Mouse (Mus musculus): ENCODE measurements around the gene Dgat2. TPM values are rescaled to one million over a fixed set of nuclear protein-coding genes. Genes with fewer than 3 reads are reported as not detected.

Gene Dgat2
- total and polyA plus RNA-seq, 3 experiments: 1.6 to 2.8 (median 1.7) TPM

DNA sequence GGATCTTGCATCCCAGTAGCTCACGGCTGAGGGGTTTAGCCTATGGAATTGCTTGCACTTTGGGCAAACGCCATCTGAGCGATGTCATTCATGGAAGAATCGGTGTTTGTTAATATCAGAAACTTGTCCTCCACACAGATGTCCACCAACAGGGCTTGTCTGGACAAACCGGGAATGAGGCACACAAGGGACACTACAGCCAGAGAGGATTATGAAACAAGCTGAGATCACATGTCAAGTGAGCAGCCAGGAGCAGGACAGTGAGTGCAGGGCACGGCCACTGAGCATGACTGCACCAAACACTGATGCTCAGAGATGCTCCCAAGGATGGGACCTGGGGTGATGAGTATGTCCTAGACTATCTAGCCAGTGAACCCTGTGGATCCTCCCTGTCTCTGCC, 42.9 kb upstream of the Dgat2 start:
- Histone ChIP-seq H3K27ac (ENCODE audit: insufficient read depth, low read depth) (no peak overlapping the region), H3K9ac (ENCODE audit: insufficient read depth, low read depth) (no peak overlapping the region), H3K36me3 (replicated peaks in 1 of 2; ENCODE audit: control insufficient read depth in 1 of 2, insufficient read depth in 1 of 2, low read length in 1 of 2) (no peaks in the 10 kb centered on the region), H3K4me3 (replicated peaks in 1 of 3; ENCODE audit: low read depth in 2 of 3, low read length in 2 of 3, poor library complexity in 1 of 3) (no peak overlapping the region), H3K4me1 (ENCODE audit: control insufficient read depth in 1 of 2, insufficient read depth in 2 of 2) (no peaks in the 10 kb centered on the region), H3K79me2 (replicated peaks; ENCODE audit: control insufficient read depth, extremely low read depth, insufficient read depth, poor library complexity, severe bottlenecking) (no peaks in the 10 kb centered on the region), H3K4me2 (ENCODE audit: insufficient read depth, low read depth, poor library complexity, severe bottlenecking) (no peak overlapping the region), H3K9me3 (replicated peaks; ENCODE audit: low read length) (no peaks in the 10 kb centered on the region), H3K27me3 (replicated peaks) (peaks cover 23% of the 10 kb centered on the region)
- TF ChIP-seq EP300 (IDR thresholded peaks at IDR 0.05; ENCODE audit: low read length) (no peak), MXI1 (IDR thresholded peaks at IDR 0.05; ENCODE audit: low read depth, low read length) (no peak), CHD2 (IDR thresholded peaks at IDR 0.05; ENCODE audit: low read length) (no peak), HCFC1 (IDR thresholded peaks at IDR 0.05; ENCODE audit: low read depth, low read length) (no peak), GABPA (IDR thresholded peaks at IDR 0.05; ENCODE audit: insufficient replicate concordance, low read depth, low read length) (no peak), IRF4 (IDR thresholded peaks at IDR 0.05; ENCODE audit: low read depth, low read length) (no peak)
- DNase-seq (ENCODE audit: extremely low read depth): no peak
- in situ Hi-C loops (cut with MboI; ENCODE audit: low pct_ligation_motif_present, low pct_unique_long_range_greater_than_20kb, low sequenced_read_pairs) (no loop called here), dilution Hi-C loops (cut with MboI; ENCODE audit: extremely low pct_ligation_motif_present, extremely low pct_unique_long_range_greater_than_20kb, low sequenced_read_pairs) (no loop called here)

DNA sequence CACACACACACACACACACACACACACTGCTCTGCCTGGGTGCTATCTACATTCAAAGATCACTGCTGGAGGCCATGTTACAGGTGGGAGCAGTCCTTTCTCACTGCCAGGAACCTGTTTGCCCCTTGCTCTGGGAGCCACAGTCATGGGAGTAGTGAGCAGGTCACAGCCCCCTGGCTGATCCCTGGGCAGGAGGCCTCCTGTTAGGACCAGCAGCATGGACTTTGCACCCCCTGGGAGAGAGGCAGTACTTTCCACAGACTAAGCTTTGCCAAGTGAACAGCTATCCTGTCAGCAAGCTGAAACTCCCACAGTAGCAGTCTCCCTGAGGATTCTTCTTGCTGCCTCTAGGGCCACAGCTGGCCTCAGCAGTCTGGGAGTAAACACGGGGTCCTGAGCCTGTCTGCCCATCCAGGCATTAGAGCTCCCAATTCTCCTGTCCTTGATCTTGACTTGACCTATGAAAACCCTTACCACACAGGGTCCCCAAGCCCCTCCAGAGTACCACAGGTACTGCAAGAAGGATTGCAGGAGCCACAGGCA, 42.2 kb upstream of the Dgat2 start:
- Histone ChIP-seq H3K4me3 (replicated peaks in 1 of 3; ENCODE audit: low read depth in 2 of 3, low read length in 2 of 3, poor library complexity in 1 of 3) (no peak overlapping the region), H3K27me3 (replicated peaks) (peaks cover 23% of the 10 kb centered on the region), H3K9ac (ENCODE audit: insufficient read depth, low read depth) (no peak overlapping the region), H3K79me2 (replicated peaks; ENCODE audit: control insufficient read depth, extremely low read depth, insufficient read depth, poor library complexity, severe bottlenecking) (no peaks in the 10 kb centered on the region), H3K9me3 (replicated peaks; ENCODE audit: low read length) (no peaks in the 10 kb centered on the region), H3K36me3 (replicated peaks in 1 of 2; ENCODE audit: control insufficient read depth in 1 of 2, insufficient read depth in 1 of 2, low read length in 1 of 2) (no peaks in the 10 kb centered on the region), H3K4me2 (ENCODE audit: insufficient read depth, low read depth, poor library complexity, severe bottlenecking) (no peak overlapping the region), H3K27ac (ENCODE audit: insufficient read depth, low read depth) (no peak overlapping the region), H3K4me1 (ENCODE audit: control insufficient read depth in 1 of 2, insufficient read depth in 2 of 2) (no peaks in the 10 kb centered on the region)
- no peak for TF ChIP-seq CHD2 (IDR thresholded peaks at IDR 0.05; ENCODE audit: low read length)
- no peak for TF ChIP-seq SIN3A (IDR thresholded peaks at IDR 0.05; ENCODE audit: low read length)
- no peak for TF ChIP-seq ZNF384 (IDR thresholded peaks at IDR 0.05; ENCODE audit: low read depth, low read length)
- no peak for TF ChIP-seq POLR2AphosphoS2 (IDR thresholded peaks at IDR 0.05; ENCODE audit: low read depth, low read length)
- TF ChIP-seq ZKSCAN1 (IDR thresholded peaks at IDR 0.05; ENCODE audit: borderline replicate concordance, low read depth, low read length): no peak
- TF ChIP-seq MEF2A (IDR thresholded peaks at IDR 0.05; ENCODE audit: borderline replicate concordance, low read depth, low read length): no peak
- no peak for TF ChIP-seq TCF12 (IDR thresholded peaks at IDR 0.05; ENCODE audit: low read depth, low read length)
- no peak for TF ChIP-seq ZMIZ1 (IDR thresholded peaks at IDR 0.05; ENCODE audit: low read depth, low read length)
- no peak for DNase-seq (ENCODE audit: extremely low read depth)
- dilution Hi-C loops (cut with MboI; ENCODE audit: extremely low pct_ligation_motif_present, extremely low pct_unique_long_range_greater_than_20kb, low sequenced_read_pairs) (no loop called here), in situ Hi-C loops (cut with MboI; ENCODE audit: low pct_ligation_motif_present, low pct_unique_long_range_greater_than_20kb, low sequenced_read_pairs) (no loop called here)

GRCm38 (mm10) chr7:99224225-99224624, 41.7 kb upstream of the Dgat2 start:
- DNase-seq (ENCODE audit: extremely low read depth): peak; percentile 23
- Histone ChIP-seq H3K79me2 (replicated peaks; ENCODE audit: control insufficient read depth, extremely low read depth, insufficient read depth, poor library complexity, severe bottlenecking) (no peaks in the 10 kb centered on the region), H3K4me2 (ENCODE audit: insufficient read depth, low read depth, poor library complexity, severe bottlenecking) (no peak overlapping the region), H3K9me3 (replicated peaks; ENCODE audit: low read length) (no peaks in the 10 kb centered on the region), H3K27me3 (replicated peaks) (peaks cover 28% of the 10 kb centered on the region), H3K9ac (ENCODE audit: insufficient read depth, low read depth) (no peak overlapping the region), H3K27ac (ENCODE audit: insufficient read depth, low read depth) (no peak overlapping the region), H3K4me3 (replicated peaks in 1 of 3; ENCODE audit: low read depth in 2 of 3, low read length in 2 of 3, poor library complexity in 1 of 3) (no peak overlapping the region), H3K36me3 (replicated peaks in 1 of 2; ENCODE audit: control insufficient read depth in 1 of 2, insufficient read depth in 1 of 2, low read length in 1 of 2) (no peaks in the 10 kb centered on the region), H3K4me1 (ENCODE audit: control insufficient read depth in 1 of 2, insufficient read depth in 2 of 2) (no peaks in the 10 kb centered on the region)
- in situ Hi-C loops (cut with MboI; ENCODE audit: low pct_ligation_motif_present, low pct_unique_long_range_greater_than_20kb, low sequenced_read_pairs): no loop called here
- TF ChIP-seq E2F4 (IDR thresholded peaks at IDR 0.05; ENCODE audit: insufficient replicate concordance, low read depth, low read length) (no peak), USF1 (IDR thresholded peaks at IDR 0.05; ENCODE audit: low read depth, low read length) (no peak), UBTF (IDR thresholded peaks at IDR 0.05; ENCODE audit: low read depth, low read length) (no peak), SMC3 (IDR thresholded peaks at IDR 0.05; ENCODE audit: low read depth, low read length) (peak; percentile 34), MEF2A (IDR thresholded peaks at IDR 0.05; ENCODE audit: borderline replicate concordance, low read depth, low read length) (no peak), RAD21 (IDR thresholded peaks at IDR 0.05; ENCODE audit: low read depth, low read length) (peak; percentile 48), ZMIZ1 (IDR thresholded peaks at IDR 0.05; ENCODE audit: low read depth, low read length) (no peak), ETS1 (conservative IDR thresholded peaks at IDR 0.05; ENCODE audit: low read depth, low read length) (no peak), CTCF (conservative IDR thresholded peaks at IDR 0.05 in 1 of 2, IDR thresholded peaks at IDR 0.05 in 1 of 2; ENCODE audit: low read depth in 2 of 2, low read length in 2 of 2) (peak in 1 of 2 experiments; percentile 66; a peak in 2 of 4 replicates)
- dilution Hi-C loops (cut with MboI; ENCODE audit: extremely low pct_ligation_motif_present, extremely low pct_unique_long_range_greater_than_20kb, low sequenced_read_pairs): no loop called here

Data from CH12.LX (cell line).